Mouse (Mus musculus): ENCODE results near the gene St6galnac6.

- no peak for TF ChIP-seq CTCF (conservative IDR thresholded peaks at IDR 0.05; ENCODE audit: low read length)
- TF ChIP-seq POU5F1 (IDR thresholded peaks at IDR 0.05; ENCODE audit: borderline replicate concordance, low read length), result no peak
Observed at GRCm38 (mm10) chr2:32618051-32618450, 18.5 kb downstream of the St6galnac6 start.

Data from E14TG2a.4 (cell line).